Mouse (Mus musculus) bone marrow macrophage, adult 2 months (primary cell): ENCODE data around the gene Phactr1.

ENCODE experiments used
- CTCF ChIP-seq: IDR thresholded peaks from 2 replicates; pipeline ENCODE4 v1.5.1; 2012; ENCODE audit warnings: low read depth, mild to moderate bottlenecking, low read length, moderate library complexity
- POLR2A ChIP-seq: IDR thresholded peaks from 2 replicates; pipeline ENCODE4 v1.6.1; 2012; ENCODE audit warnings: mild to moderate bottlenecking, low read depth, low read length, borderline replicate concordance

GRCm38 (mm10) chr13:43011516-43011915 is 331.1 kb downstream of the Phactr1 start:
- no peak for TF ChIP-seq CTCF
- no peak for TF ChIP-seq POLR2A
